Mouse (Mus musculus) E14TG2a.4 (cell line): ENCODE results near the gene C130074G19Rik.

Experiments
- CTCF ChIP-seq: conservative IDR thresholded peaks from 2 replicates; pipeline ENCODE4 v1.5.1; 2014; ENCODE audit warnings: low read length
- NANOG ChIP-seq: IDR thresholded peaks from 2 replicates; pipeline ENCODE4 v1.6.1; 2014; ENCODE audit warnings: borderline replicate concordance, low read length, mixed read lengths
- POU5F1 ChIP-seq: IDR thresholded peaks from 2 replicates; pipeline ENCODE4 v1.6.1; 2014; ENCODE audit warnings: low read length, borderline replicate concordance

DNA sequence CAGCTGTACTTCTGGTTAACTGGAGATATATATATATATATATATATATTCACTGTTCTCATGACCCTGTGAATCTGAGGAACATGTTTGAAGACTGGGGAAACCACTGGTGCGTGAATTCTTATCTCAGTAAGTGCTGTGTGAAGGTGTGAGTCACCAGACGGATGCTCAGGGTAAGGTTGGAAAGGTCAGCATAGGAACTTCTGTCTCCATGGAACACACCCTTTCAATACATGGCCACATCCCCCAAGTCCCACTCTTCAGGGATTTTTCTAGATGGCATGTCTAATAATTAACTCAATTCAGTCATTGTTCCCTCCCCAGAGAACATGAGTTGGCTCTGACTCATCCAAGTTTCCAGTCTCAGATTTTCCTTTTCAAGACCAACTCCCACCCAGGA, 21.5 kb downstream of the C130074G19Rik start:
- TF ChIP-seq CTCF: no peak
- TF ChIP-seq NANOG: no peak
- no peak for TF ChIP-seq POU5F1
